Mouse (Mus musculus) brain, embryonic 14.5 days (tissue): ENCODE measurements around the gene Wdr13.

Experiments
- CTCF ChIP-seq: fragments of 200-500 bp; IDR thresholded peaks from 2 replicates; pipeline ENCODE4 v1.5.1; 2012; ENCODE audit warnings: inconsistent platforms, mild to moderate bottlenecking, moderate library complexity, borderline replicate concordance; ENCODE audit not compliant: insufficient read depth, insufficient read length; ENCODE audit errors: extremely low read depth
- POLR2A ChIP-seq: fragments of 200-500 bp; IDR thresholded peaks from 2 replicates; pipeline ENCODE4 v1.6.1; 2012; ENCODE audit warnings: mild to moderate bottlenecking, inconsistent platforms, borderline replicate concordance; ENCODE audit not compliant: poor library complexity, insufficient read depth, insufficient read length, severe bottlenecking; ENCODE audit errors: extremely low read depth

- 0 out of 2 replicates have a peak, but pooled peaks have one; percentile 16 for TF ChIP-seq CTCF
- no peak for TF ChIP-seq POLR2A
These were observed 7.5 kb downstream of the Wdr13 start for GRCm38 (mm10) chrX:8125235-8125634.
